In genomic region chr15:5260183-5260582, GRCm38 (mm10) we compare ENCODE assay signal across 22 mouse cellular contexts. TPM values are rescaled to one million over a fixed set of nuclear protein-coding genes. Genes with fewer than 3 reads are reported as not detected.
A peak's percentile ranks its signal among the peaks of the same experiment; 100 is the strongest.
DNase-seq lines count a peak whose midpoint lies in the region; ATAC-seq and TF ChIP-seq lines count a peak whose summit lies in the region.
"Had no signal": no experiment of that assay in that cellular context is flagged by ENCODE, and none has a peak within 500 bp of the region (broad histone marks: within the 10 kb centered on the region; RNA-seq: fewer than 3 reads in every experiment).

No protein-coding gene starts in this region.

- H3K27ac ChIP-seq in forebrain, embryonic 14.5 days (ENCODE audit: low read depth, low read length), result no peak overlapping the region
- no peak overlapping the region for H3K27ac ChIP-seq in forebrain, postnatal 0 days (ENCODE audit: low read depth, low read length)
- no peak overlapping the region for H3K27ac ChIP-seq in kidney, embryonic 14.5 days (ENCODE audit: low read depth, low read length)
- no peak overlapping the region for H3K27ac ChIP-seq in neural tube, embryonic 12.5 days
- H3K27ac ChIP-seq: gastrocnemius, adult 2 months; stomach, embryonic 15.5 days had no signal

- no peaks in the 10 kb centered on the region for H3K36me3 ChIP-seq in forebrain, embryonic 14.5 days (ENCODE audit: control insufficient read depth, insufficient read depth, low read length)
- no peaks in the 10 kb centered on the region for H3K36me3 ChIP-seq in forebrain, postnatal 0 days (ENCODE audit: insufficient read depth)
- no peaks in the 10 kb centered on the region for H3K36me3 ChIP-seq in kidney, embryonic 14.5 days (ENCODE audit: control insufficient read depth, insufficient read depth, low read length)
- no peaks in the 10 kb centered on the region for H3K36me3 ChIP-seq in neural tube, embryonic 12.5 days
- H3K36me3 ChIP-seq: liver, embryonic 12.5 days; stomach, embryonic 15.5 days had no signal

- no peaks in the 10 kb centered on the region for H3K9me3 ChIP-seq in forebrain, embryonic 14.5 days (replicated peaks; ENCODE audit: control insufficient read depth, low read length)
- H3K9me3 ChIP-seq in forebrain, postnatal 0 days (ENCODE audit: low read length), result no peaks in the 10 kb centered on the region
- no peaks in the 10 kb centered on the region for H3K9me3 ChIP-seq in kidney, embryonic 14.5 days (ENCODE audit: control insufficient read depth, low read length)
- no peaks in the 10 kb centered on the region for H3K9me3 ChIP-seq in neural tube, embryonic 12.5 days
- H3K9me3 ChIP-seq: liver, embryonic 12.5 days; stomach, embryonic 15.5 days had no signal

- H3K4me3 ChIP-seq in forebrain, embryonic 14.5 days (ENCODE audit: low read depth, low read length), result no peak overlapping the region
- H3K4me3 ChIP-seq in forebrain, postnatal 0 days (ENCODE audit: low read depth, low read length), result no peak overlapping the region
- no peak overlapping the region for H3K4me3 ChIP-seq in kidney, embryonic 14.5 days (ENCODE audit: low read length)
- no peak overlapping the region for H3K4me3 ChIP-seq in neural tube, embryonic 12.5 days
- H3K4me3 ChIP-seq: gastrocnemius, adult 2 months; liver, embryonic 12.5 days; stomach, embryonic 15.5 days had no signal

- no peaks in the 10 kb centered on the region for H3K27me3 ChIP-seq in forebrain, embryonic 14.5 days (replicated peaks; ENCODE audit: control insufficient read depth, insufficient read depth, low read length)
- H3K27me3 ChIP-seq in forebrain, postnatal 0 days (ENCODE audit: insufficient read depth, low read length), result no peaks in the 10 kb centered on the region
- no peaks in the 10 kb centered on the region for H3K27me3 ChIP-seq in kidney, embryonic 14.5 days (ENCODE audit: control insufficient read depth, insufficient read depth, low read length)
- H3K27me3 ChIP-seq in neural tube, embryonic 12.5 days (replicated peaks), result no peaks in the 10 kb centered on the region
- H3K27me3 ChIP-seq: liver, embryonic 12.5 days; stomach, embryonic 15.5 days had no signal

- H3K4me2 ChIP-seq in forebrain, embryonic 14.5 days (ENCODE audit: low read length), result no peak overlapping the region
- no peak overlapping the region for H3K4me2 ChIP-seq in forebrain, postnatal 0 days (ENCODE audit: low read depth)
- no peak overlapping the region for H3K4me2 ChIP-seq in kidney, embryonic 14.5 days (replicated peaks; ENCODE audit: low read depth, low read length)
- H3K4me2 ChIP-seq in neural tube, embryonic 12.5 days (replicated peaks), result no peak overlapping the region
- H3K4me2 ChIP-seq: heart, embryonic 11.5 days; stomach, embryonic 15.5 days had no signal

- DNase-seq in forebrain, embryonic 14.5 days (ENCODE audit: low spot score), result peak; percentile 37
- no peak for DNase-seq in forebrain, postnatal 0 days
- DNase-seq in kidney, adult 18-20 months, result no peak
- no peak for DNase-seq in neural tube, embryonic 10.5 days (ENCODE audit: extremely low spot score, low spot score)
- DNase-seq in lung, postnatal 10 days, result no peak
- DNase-seq: adrenal gland, postnatal 25 days; cerebellum, adult 2 months; cerebellum, postnatal 36 days; gastrocnemius, adult 2 months; heart, postnatal 14 days; kidney, postnatal 14 days; lung, adult 2 months; lung, postnatal 36 days; thymus, adult 18-20 months; thymus, postnatal 4 days had no signal

- no peak overlapping the region for H3K9ac ChIP-seq in forebrain, embryonic 14.5 days (ENCODE audit: low read length)
- no peak overlapping the region for H3K9ac ChIP-seq in forebrain, postnatal 0 days
- no peak overlapping the region for H3K9ac ChIP-seq in kidney, embryonic 14.5 days (ENCODE audit: low read depth, low read length)
- H3K9ac ChIP-seq in neural tube, embryonic 12.5 days, result no peak overlapping the region
- H3K9ac ChIP-seq: liver, embryonic 12.5 days; stomach, embryonic 15.5 days had no signal

- peak; percentile 63 for ATAC-seq in forebrain, embryonic 14.5 days
- no peak for ATAC-seq in forebrain, postnatal 0 days
- peak; percentile 84 for ATAC-seq in kidney, embryonic 14.5 days (ENCODE audit: low FRiP score, low TSS enrichment)
- peak; percentile 61; the same call in 1 of the 2 replicates for ATAC-seq in neural tube, embryonic 12.5 days (ENCODE audit: low FRiP score, low read depth)
- ATAC-seq in cerebellum, adult (ENCODE audit: insufficient number of reproducible peaks, low FRiP score, low TSS enrichment), result no peak
- ATAC-seq: CD4-positive, CD25-positive, alpha-beta regulatory T cell, adult 4 months had no signal

- H3K4me1 ChIP-seq in forebrain, embryonic 14.5 days (ENCODE audit: control insufficient read depth, insufficient read depth, low read length), result no peaks in the 10 kb centered on the region
- H3K4me1 ChIP-seq in forebrain, postnatal 0 days (ENCODE audit: insufficient read depth), result no peaks in the 10 kb centered on the region
- H3K4me1 ChIP-seq in kidney, embryonic 14.5 days (ENCODE audit: control insufficient read depth, insufficient read depth, low read length), result peaks cover 22% of the 10 kb centered on the region; the same call in 1 of the 2 replicates
- no peaks in the 10 kb centered on the region for H3K4me1 ChIP-seq in neural tube, embryonic 12.5 days
- H3K4me1 ChIP-seq: stomach, embryonic 15.5 days had no signal

- 18% methylated on average over 5 of the region's 5 CpGs for WGBS in forebrain, embryonic 14.5 days
- WGBS in forebrain, postnatal 0 days, result 25% methylated on average over 5 of the region's 5 CpGs
- 30% methylated on average over 5 of the region's 5 CpGs for WGBS in kidney, embryonic 14.5 days
- 47% methylated on average over 5 of the region's 5 CpGs for WGBS in neural tube, embryonic 12.5 days

- no peak for TF ChIP-seq CTCF in forebrain, postnatal 0 days (IDR thresholded peaks at IDR 0.05; ENCODE audit: low read depth)

RNA-seq across cellular contexts. Expression of gene Ptger4, which starts 16.2 kb away (rescaled TPM):
- polyA plus RNA-seq in forebrain, embryonic 14.5 days (2014; fragmentation: Nextera tagmentation; extraction: Ambion mirVana), result 0.42 and 0.51 TPM in 2 replicates
- 1.5 and 2.7 TPM in 2 replicates for total RNA-seq in forebrain, postnatal 0 days (2014; rRNA removed)
- polyA plus RNA-seq in forebrain, postnatal 0 days (2015; fragmentation: Nextera tagmentation; extraction: Ambion mirVana), result 0.65 and 1.3 TPM in 2 replicates
- 3.0 and 5.9 TPM in 2 replicates for polyA plus RNA-seq in kidney, embryonic 14.5 days (2014; fragmentation: Nextera tagmentation; extraction: Ambion mirVana)
- polyA plus RNA-seq in neural tube, embryonic 12.5 days (2016; fragmentation: Nextera tagmentation; extraction: Ambion mirVana), result 2.7 and 3.0 TPM in 2 replicates

Comparison
In these comparisons a context has a peak if more than half of its experiments do, and no peak if none do; other contexts are left out.
1. ATAC-seq: peak in forebrain, embryonic 14.5 days (single experiment), kidney, embryonic 14.5 days (single experiment) and neural tube, embryonic 12.5 days (single experiment); none in forebrain, postnatal 0 days (single experiment) and cerebellum, adult (single experiment).